Mouse (Mus musculus): Measurements from ENCODE around the gene Kctd2. TPM values are rescaled to one million over a fixed set of nuclear protein-coding genes. Genes with fewer than 3 reads are reported as not detected.

The Kctd2 gene
- polyA plus RNA-seq, 1 experiment from 2014 or later = 5.4 TPM

DNA sequence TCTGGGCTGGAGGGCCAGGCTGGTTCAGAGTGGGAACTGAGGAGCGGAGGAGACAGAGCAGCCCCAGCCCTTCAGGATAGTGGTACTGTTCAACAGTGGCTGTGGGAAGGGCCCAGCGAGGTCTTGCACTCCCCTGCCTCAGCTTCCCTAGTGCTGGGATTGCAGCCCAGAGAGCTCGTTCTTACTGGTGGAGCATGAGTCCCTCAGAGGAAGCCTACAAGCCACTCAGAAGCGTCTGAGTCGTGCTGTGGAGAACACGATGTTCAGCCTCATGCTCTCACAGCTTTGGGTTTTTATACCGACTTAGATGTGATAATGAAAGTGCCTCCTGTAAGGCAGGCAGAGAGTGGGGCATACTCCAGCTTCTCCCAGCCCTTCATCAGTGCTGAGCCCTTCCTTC, 4.7 kb downstream of the Kctd2 start:
- H3K9me3 ChIP-seq (ENCODE audit: low read length) = no peaks in the 10 kb centered on the region
- H3K4me2 ChIP-seq (ENCODE audit: low read depth, low read length) = no peak overlapping the region
- H3K4me3 ChIP-seq (ENCODE audit: low read depth, low read length) = no peak overlapping the region
- H3K27me3 ChIP-seq (ENCODE audit: insufficient read depth, low read length) = no peaks in the 10 kb centered on the region
- ATAC-seq (no peak), DNase-seq (no peak)
- H3K36me3 ChIP-seq (replicated peaks; ENCODE audit: insufficient read depth, low read length) = peaks cover 25% of the 10 kb centered on the region
- TF ChIP-seq CTCF (IDR thresholded peaks at IDR 0.05; ENCODE audit: low read depth) = no peak
- TF ChIP-seq EP300 (IDR thresholded peaks at IDR 0.05; ENCODE audit: low read depth) = no peak
- WGBS (ENCODE audit: insufficient replicate concordance) = 80% methylated on average over 7 of the region's 7 CpGs
- H3K27ac ChIP-seq (ENCODE audit: low read depth) = no peak overlapping the region
- H3K9ac ChIP-seq (replicated peaks) = no peak overlapping the region
- H3K4me1 ChIP-seq (ENCODE audit: insufficient read depth) = peaks cover 14% of the 10 kb centered on the region

DNA sequence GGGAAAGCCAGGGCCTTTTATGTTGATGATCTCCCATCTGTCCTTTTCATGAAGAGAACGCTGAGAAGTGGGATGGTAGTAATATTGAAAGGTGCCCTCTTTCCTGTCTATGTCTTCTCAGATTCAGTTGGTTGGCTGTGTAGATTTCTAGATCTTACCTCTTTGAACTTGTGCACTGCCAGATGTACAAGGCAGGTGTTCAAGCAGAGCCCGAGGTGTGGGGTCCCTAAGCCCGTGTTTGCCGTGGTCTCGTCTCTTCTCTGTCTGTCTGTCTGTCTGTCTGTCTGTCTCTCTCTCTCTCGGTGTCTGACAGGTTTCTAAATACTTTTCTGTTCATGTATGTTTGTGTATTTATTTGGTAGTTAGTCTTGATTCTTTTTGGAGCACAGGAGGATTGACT, 5.7 kb downstream of the Kctd2 start:
- no peak overlapping the region for H3K4me3 ChIP-seq (ENCODE audit: low read depth, low read length)
- H3K9ac ChIP-seq (replicated peaks) = no peak overlapping the region
- H3K4me2 ChIP-seq (ENCODE audit: low read depth, low read length) = no peak overlapping the region
- H3K27ac ChIP-seq (ENCODE audit: low read depth) = no peak overlapping the region
- TF ChIP-seq CTCF (IDR thresholded peaks at IDR 0.05; ENCODE audit: low read depth) (no peak), EP300 (IDR thresholded peaks at IDR 0.05; ENCODE audit: low read depth) (no peak)
- DNase-seq (no peak), ATAC-seq (no peak)
- no peaks in the 10 kb centered on the region for H3K27me3 ChIP-seq (ENCODE audit: insufficient read depth, low read length)
- no peaks in the 10 kb centered on the region for H3K9me3 ChIP-seq (ENCODE audit: low read length)
- peaks cover 13% of the 10 kb centered on the region for H3K4me1 ChIP-seq (ENCODE audit: insufficient read depth)
- H3K36me3 ChIP-seq (replicated peaks; ENCODE audit: insufficient read depth, low read length) = peaks cover 33% of the 10 kb centered on the region
- WGBS (ENCODE audit: insufficient replicate concordance) = 83% methylated on average over 6 of the region's 6 CpGs

DNA sequence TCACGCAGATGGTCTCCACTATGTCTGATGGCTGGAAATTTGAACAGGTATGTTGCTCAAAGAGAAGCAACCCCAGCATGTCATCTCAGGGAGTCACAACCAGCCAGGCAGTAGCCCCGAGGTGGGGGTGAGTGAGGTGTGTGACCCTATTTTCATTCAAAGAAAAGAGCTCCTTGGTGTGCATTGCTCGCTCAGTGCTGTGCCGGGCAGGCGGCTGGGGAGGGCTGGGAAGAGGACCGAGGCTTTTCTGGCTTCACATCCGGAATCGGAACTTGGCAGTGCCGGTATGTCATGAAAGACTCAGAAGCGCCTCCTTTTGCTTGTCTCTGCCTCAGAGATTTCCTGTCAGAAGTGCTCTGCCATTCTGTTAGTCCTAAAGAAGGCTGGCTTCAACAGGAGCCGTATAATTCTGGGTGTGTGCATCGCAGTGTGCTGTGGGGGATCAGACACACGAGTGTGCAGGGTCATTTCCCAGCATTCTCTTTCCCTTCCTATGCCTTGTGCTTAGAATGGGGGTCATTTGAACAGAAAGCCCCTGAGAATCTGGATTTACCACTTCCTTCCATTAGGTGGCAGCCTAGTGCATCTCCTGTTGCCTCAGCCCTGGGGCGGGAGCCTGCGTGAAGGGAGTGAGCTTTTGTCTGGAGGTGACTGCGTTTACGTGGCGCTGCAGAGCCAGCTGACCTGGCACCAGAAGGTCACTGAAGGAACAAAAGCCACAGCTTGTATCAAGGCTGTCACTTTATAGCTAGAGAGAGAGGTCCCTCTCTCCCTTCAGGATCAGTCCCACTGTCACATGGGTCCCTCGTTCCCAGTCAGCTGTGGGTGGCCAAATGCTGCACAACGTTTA, 7.8 kb downstream of the Kctd2 start:
- H3K4me3 ChIP-seq (ENCODE audit: low read depth, low read length) = no peak overlapping the region

DNA sequence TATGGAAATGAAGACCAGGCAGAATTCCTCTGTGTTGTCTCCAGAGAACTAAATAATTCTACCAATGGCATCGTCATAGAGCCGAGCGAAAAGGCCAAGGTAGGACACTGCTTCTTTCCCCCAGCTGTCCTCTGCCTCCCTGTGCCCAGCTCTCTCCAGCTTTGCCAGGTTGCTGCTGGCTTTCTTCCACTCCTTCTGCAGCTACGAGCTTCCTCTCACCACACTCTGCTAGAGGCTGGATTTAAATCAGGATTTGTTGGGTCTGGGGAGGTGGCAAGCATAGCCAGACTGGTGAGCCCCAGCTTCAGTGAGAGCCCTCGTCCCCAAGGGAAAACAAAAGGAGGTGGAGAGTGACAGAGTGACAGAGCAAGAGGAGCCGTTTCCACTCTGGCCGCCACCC, 9.4 kb downstream of the Kctd2 start:
- H3K9ac ChIP-seq (replicated peaks) = no peak overlapping the region
- H3K4me2 ChIP-seq (ENCODE audit: low read depth, low read length) = no peak overlapping the region
- no peak overlapping the region for H3K27ac ChIP-seq (ENCODE audit: low read depth)
- no peaks in the 10 kb centered on the region for H3K27me3 ChIP-seq (ENCODE audit: insufficient read depth, low read length)
- no peaks in the 10 kb centered on the region for H3K9me3 ChIP-seq (ENCODE audit: low read length)
- no peak for DNase-seq
- H3K36me3 ChIP-seq (replicated peaks; ENCODE audit: insufficient read depth, low read length) = peaks cover 39% of the 10 kb centered on the region
- no peak for TF ChIP-seq CTCF (IDR thresholded peaks at IDR 0.05; ENCODE audit: low read depth)
- ATAC-seq = no peak
- H3K4me3 ChIP-seq (ENCODE audit: low read depth, low read length) = no peak overlapping the region
- peaks cover 6% of the 10 kb centered on the region; the same call in 1 of the 2 replicates for H3K4me1 ChIP-seq (ENCODE audit: insufficient read depth)
- WGBS (ENCODE audit: insufficient replicate concordance) = 82% methylated on average over 7 of the region's 7 CpGs

More for the DNA sequence above, 7.8 kb downstream of the Kctd2 start:
- Histone ChIP-seq H3K4me2 (ENCODE audit: low read depth, low read length) (no peak overlapping the region), H3K4me1 (ENCODE audit: insufficient read depth) (peaks cover 4% of the 10 kb centered on the region; the same call in 1 of the 2 replicates), H3K36me3 (replicated peaks; ENCODE audit: insufficient read depth, low read length) (peaks cover 39% of the 10 kb centered on the region), H3K27ac (ENCODE audit: low read depth) (no peak overlapping the region), H3K9ac (replicated peaks) (no peak overlapping the region), H3K9me3 (ENCODE audit: low read length) (no peaks in the 10 kb centered on the region), H3K27me3 (ENCODE audit: insufficient read depth, low read length) (no peaks in the 10 kb centered on the region)
- 49% methylated on average over 20 of the region's 20 CpGs for WGBS (ENCODE audit: insufficient replicate concordance)
- ATAC-seq (peak; percentile 54), DNase-seq (peak; percentile 73)
- TF ChIP-seq CTCF (IDR thresholded peaks at IDR 0.05; ENCODE audit: low read depth) = peak; percentile 87
- TF ChIP-seq EP300 (IDR thresholded peaks at IDR 0.05; ENCODE audit: low read depth) = no peak

DNA sequence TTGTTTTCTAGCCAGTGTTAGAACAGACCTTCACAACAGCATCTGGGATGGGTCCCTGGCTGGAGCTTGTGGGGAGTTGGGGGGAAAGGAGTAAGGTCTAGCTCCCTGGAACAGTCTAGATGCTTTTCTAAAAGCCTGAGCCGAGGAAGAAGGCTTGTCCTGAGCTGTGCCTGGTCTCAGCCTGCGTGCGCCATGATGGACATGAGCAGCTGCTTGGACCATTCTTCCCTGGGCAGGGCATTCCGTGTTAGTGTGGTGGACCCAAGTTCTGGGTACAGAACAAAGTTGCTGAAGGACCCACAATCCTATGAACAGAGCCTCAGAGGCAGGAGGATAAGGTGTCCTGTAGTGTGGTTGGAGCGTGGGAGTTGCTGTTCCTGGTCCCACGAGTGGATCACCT, 10.6 kb downstream of the Kctd2 start:
- ATAC-seq = no peak
- H3K4me2 ChIP-seq (ENCODE audit: low read depth, low read length) = no peak overlapping the region
- no peak overlapping the region for H3K27ac ChIP-seq (ENCODE audit: low read depth)
- H3K27me3 ChIP-seq (ENCODE audit: insufficient read depth, low read length) = no peaks in the 10 kb centered on the region
- H3K4me3 ChIP-seq (ENCODE audit: low read depth, low read length) = no peak overlapping the region
- no peak for TF ChIP-seq EP300 (IDR thresholded peaks at IDR 0.05; ENCODE audit: low read depth)
- no peak for TF ChIP-seq CTCF (IDR thresholded peaks at IDR 0.05; ENCODE audit: low read depth)
- 82% methylated on average over 6 of the region's 6 CpGs for WGBS (ENCODE audit: insufficient replicate concordance)
- no peaks in the 10 kb centered on the region for H3K9me3 ChIP-seq (ENCODE audit: low read length)
- no peak overlapping the region for H3K9ac ChIP-seq (replicated peaks)
- no peak for DNase-seq
- peaks cover 31% of the 10 kb centered on the region for H3K36me3 ChIP-seq (replicated peaks; ENCODE audit: insufficient read depth, low read length)
- peaks cover 13% of the 10 kb centered on the region for H3K4me1 ChIP-seq (ENCODE audit: insufficient read depth)

DNA sequence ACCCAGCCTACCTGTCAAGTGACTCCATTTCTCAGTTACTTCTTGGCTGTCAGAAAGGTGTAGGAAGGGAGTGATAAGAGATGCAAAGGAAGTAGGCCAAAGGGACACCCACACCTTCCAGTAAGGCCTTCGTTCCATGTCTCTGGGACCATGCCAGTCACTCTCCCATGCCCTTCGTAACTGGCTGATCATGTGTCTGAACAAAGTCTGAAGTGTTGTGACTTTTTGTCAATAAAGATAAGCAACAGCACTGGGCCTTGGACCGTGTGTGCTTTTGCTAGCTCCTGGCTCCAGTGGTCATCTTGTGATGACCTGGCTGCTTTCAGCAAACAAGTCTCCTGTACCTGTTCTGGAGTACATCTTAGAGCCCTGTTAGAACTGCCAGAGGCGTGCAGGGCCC, 12.9 kb downstream of the Kctd2 start:
- peak overlapping the region; percentile 89 for H3K27ac ChIP-seq (ENCODE audit: low read depth)
- H3K9ac ChIP-seq (replicated peaks) = peak overlapping the region; percentile 30; the same call in 1 of the 2 replicates
- TF ChIP-seq CTCF (IDR thresholded peaks at IDR 0.05; ENCODE audit: low read depth) (no peak), EP300 (IDR thresholded peaks at IDR 0.05; ENCODE audit: low read depth) (peak; percentile 69)
- H3K4me1 ChIP-seq (ENCODE audit: insufficient read depth) = peaks cover 15% of the 10 kb centered on the region
- DNase-seq (peak; percentile 45), ATAC-seq (peak; percentile 80)
- H3K4me2 ChIP-seq (ENCODE audit: low read depth, low read length) = no peak overlapping the region
- 65% methylated on average over 4 of the region's 4 CpGs for WGBS (ENCODE audit: insufficient replicate concordance)
- H3K36me3 ChIP-seq (replicated peaks; ENCODE audit: insufficient read depth, low read length) = peaks cover 28% of the 10 kb centered on the region
- no peaks in the 10 kb centered on the region for H3K9me3 ChIP-seq (ENCODE audit: low read length)
- no peak overlapping the region for H3K4me3 ChIP-seq (ENCODE audit: low read depth, low read length)
- no peaks in the 10 kb centered on the region for H3K27me3 ChIP-seq (ENCODE audit: insufficient read depth, low read length)

All from liver, postnatal 0 days (tissue).